Mouse (Mus musculus) central nervous system, embryonic 11.5 days (tissue): Measurements from ENCODE around the gene Slc1a4. TPM values are rescaled to one million over a fixed set of nuclear protein-coding genes. Genes with fewer than 3 reads are reported as not detected.

Experiments
- polyA plus RNA-seq: library from polyadenylated mRNA; depleted of rRNA; stranded (reverse); fragments of >200 nt; gene quantifications from 2 replicates; pipeline ENCODE4 v1.2.3, GENCODE M21; 2012; rRNA removed

Slc1a4 gene
- 13.1 and 14.0 TPM in 2 replicates for polyA plus RNA-seq

DNA sequence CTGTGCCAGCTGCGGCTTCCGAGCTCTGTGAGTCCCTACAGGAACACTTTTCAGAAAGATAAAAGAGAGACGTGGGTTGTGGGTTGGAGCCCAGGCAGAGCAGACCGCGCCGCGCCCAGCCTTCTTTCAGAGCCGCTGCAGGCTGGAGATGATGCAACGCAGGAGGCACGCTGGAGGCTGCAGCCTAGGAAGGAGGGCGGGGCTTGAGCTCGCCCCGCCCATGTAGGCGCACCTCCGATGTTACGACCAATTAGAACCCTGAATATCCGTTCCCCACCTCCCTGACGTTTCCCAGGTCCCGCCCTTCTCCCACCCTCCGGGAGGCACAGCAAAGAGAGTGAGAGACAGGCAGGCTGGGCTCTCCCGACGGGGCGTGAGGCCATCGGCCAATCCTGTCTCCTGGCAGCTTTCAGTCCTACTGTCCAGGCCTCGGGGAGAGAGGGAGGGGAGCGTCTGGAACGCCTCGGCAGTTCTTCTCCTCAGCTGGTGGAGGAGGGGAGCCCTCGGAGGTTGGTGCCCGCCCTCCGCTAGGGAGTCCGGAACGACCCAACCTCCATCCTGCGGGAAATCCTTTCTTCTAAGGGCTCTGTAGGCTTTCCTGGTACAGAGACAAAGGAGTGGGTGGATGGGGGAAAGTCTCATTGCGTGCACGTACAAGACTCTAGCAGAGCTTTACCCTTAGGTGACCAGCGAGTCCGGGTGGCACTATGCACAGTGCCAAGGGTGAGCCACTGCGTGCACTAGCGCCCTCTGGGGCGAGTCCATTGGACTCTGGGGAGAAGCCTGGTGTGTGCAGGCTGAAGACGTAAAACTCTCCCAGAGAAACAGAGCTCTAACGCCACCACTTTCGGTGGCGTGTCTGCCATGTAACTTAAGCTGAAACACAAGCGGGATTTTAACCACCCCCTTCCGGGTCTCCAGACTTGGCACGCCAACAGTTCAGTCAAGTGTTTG is at the start of gene Slc1a4:
Gene Slc1a4 (minus strand): TSS at position 153 of the 954 bp plus-strand sequence.

Other genes with a start within 250 kb of the Slc1a4 start
- gene Actr2, start 219.8 kb downstream of the Slc1a4 start, polyA plus RNA-seq: 77.6 and 105 TPM in 2 replicates
- 185 and 198 TPM in 2 replicates for gene Rab1a, start 131.3 kb downstream of the Slc1a4 start, polyA plus RNA-seq
- 18.0 and 28.6 TPM in 2 replicates for gene Cep68, start 83.3 kb downstream of the Slc1a4 start, polyA plus RNA-seq
- gene Sertad2, start 210.5 kb upstream of the Slc1a4 start, polyA plus RNA-seq: 13.4 and 16.8 TPM in 2 replicates